Mouse (Mus musculus) kidney, postnatal 0 days (tissue): Measurements from ENCODE around the gene Micu1. TPM values are rescaled to one million over a fixed set of nuclear protein-coding genes. Genes with fewer than 3 reads are reported as not detected.

Source experiments
- ATAC-seq: fragments of 200-750 bp; cut with Nextera tagmentation; replicated peaks from 2 replicates; pipeline ENCODE4 v1.8.0; 2017; ENCODE audit warnings: low read depth, moderate number of reproducible peaks, moderate TSS enrichment, moderate library complexity; ENCODE audit not compliant: low FRiP score
- DNase-seq: peaks from one replicate; pipeline ENCODE4 v3.0.0-alpha.2; 2016; ENCODE audit warnings: low spot score
- H3K27ac ChIP-seq: fragments of 300-500 bp; sonication (generic); 2 replicates; pipeline ENCODE4 v1.5.1; 2014; ENCODE audit warnings: mild to moderate bottlenecking
- H3K27me3 ChIP-seq: fragments of 300-500 bp; sonication (generic); 2 replicates; pipeline ENCODE4 v1.6.1; 2014; ENCODE audit warnings: low read length, mixed read lengths; ENCODE audit not compliant: insufficient read depth
- H3K36me3 ChIP-seq: fragments of 300-500 bp; sonication (generic); 2 replicates; pipeline ENCODE4 v1.6.1; 2014; ENCODE audit warnings: low read length, mixed read lengths; ENCODE audit not compliant: insufficient read depth
- H3K4me1 ChIP-seq: fragments of 300-500 bp; sonication (generic); replicated peaks from 2 replicates; pipeline ENCODE4 v1.6.1; 2014; ENCODE audit warnings: antibody characterized with exemption, low read length, mixed read lengths; ENCODE audit not compliant: insufficient read depth
- H3K4me2 ChIP-seq: fragments of 300-500 bp; sonication (generic); 2 replicates; pipeline ENCODE4 v1.6.1; 2014; ENCODE audit warnings: mild to moderate bottlenecking, low read length, moderate library complexity, mixed read lengths
- H3K4me3 ChIP-seq: fragments of 300-500 bp; sonication (generic); replicated peaks from 2 replicates; pipeline ENCODE4 v1.5.1; 2014; ENCODE audit warnings: low read depth, low read length
- H3K9ac ChIP-seq: fragments of 300-500 bp; sonication (generic); 2 replicates; pipeline ENCODE4 v1.6.1; 2014; ENCODE audit warnings: low read depth, low read length
- H3K9me3 ChIP-seq: fragments of 300-500 bp; sonication (generic); replicated peaks from 2 replicates; pipeline ENCODE4 v1.6.1; 2016; ENCODE audit warnings: low read length, inconsistent platforms, mixed read lengths
- CTCF ChIP-seq: IDR thresholded peaks from 2 replicates; pipeline ENCODE4 v1.5.1; 2016; ENCODE audit warnings: antibody characterized with exemption, low read depth, mild to moderate bottlenecking, moderate library complexity
- WGBS: fragments of 180-500 bp; shearing (Covaris S2); extraction: QIAGEN DNeasy Blood & Tissue Kit; methylation state at CpG from one replicate; pipeline ENCODE4 v1.1.7; 2014; 5-methylcytosine and 5-hydroxymethylcytosine counted together
- polyA plus RNA-seq: library from polyadenylated mRNA; unstranded; fragments of >200 nt; fragmentation: Nextera tagmentation; extraction: Ambion mirVana; gene quantifications from 2 replicates; pipeline ENCODE4 v1.2.1, GENCODE M21; 2015

The Micu1 gene
- polyA plus RNA-seq, 1 experiment from 2014 or later = 60.9 TPM

DNA sequence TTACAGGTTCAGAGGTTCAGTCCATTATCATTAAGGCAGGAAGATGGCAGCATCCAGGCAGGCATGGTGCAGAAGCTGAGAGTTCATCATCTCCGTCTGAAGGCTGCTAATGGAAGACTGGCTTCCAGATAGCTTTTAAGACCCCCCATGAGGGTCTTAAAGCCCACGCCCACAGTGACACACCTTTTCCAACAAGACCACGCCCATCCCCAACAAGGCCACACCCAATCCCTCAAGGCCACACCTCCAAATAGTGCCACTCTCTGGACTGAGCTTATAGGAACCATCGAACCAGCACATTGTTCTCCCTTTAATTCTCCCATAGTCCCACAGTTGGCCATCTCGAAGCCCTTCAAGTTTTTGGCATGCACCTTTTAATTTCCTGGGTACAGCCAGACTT is 2.8 kb upstream of the Micu1 start:
- ATAC-seq (no peak), DNase-seq (no peak)
- no peaks in the 10 kb centered on the region for H3K9me3 ChIP-seq
- H3K4me2 ChIP-seq = no peak overlapping the region
- H3K4me1 ChIP-seq = peaks cover 8% of the 10 kb centered on the region; the same call in 1 of the 2 replicates
- H3K27ac ChIP-seq = no peak overlapping the region
- WGBS = 81% methylated on average over 5 of the region's 5 CpGs
- H3K4me3 ChIP-seq = no peak overlapping the region
- no peak for TF ChIP-seq CTCF
- H3K9ac ChIP-seq = no peak overlapping the region
- no peaks in the 10 kb centered on the region for H3K36me3 ChIP-seq
- H3K27me3 ChIP-seq = no peaks in the 10 kb centered on the region

DNA sequence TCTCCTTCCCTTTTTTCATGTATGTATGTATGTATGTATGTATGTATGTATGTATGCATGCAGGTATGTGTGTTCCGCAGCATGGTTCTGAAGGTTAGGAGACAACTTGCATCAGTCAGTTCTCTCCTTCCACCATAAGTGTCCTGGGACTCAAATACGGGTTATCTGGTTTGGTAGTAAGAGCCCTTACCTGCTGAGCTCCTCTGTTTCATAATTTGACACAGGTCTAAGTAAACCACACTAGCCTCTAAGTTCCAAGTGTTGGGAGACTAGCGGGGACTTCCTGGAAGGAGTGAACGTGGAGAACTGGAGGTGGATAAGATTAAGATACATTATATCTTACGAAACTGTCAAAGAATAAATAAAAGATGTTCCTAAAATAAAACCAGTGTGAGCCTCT is 472 bp upstream of the Micu1 start:
- H3K36me3 ChIP-seq = no peaks in the 10 kb centered on the region
- H3K27ac ChIP-seq = no peak overlapping the region
- WGBS = 42% methylated on average over 5 of the region's 5 CpGs
- no peaks in the 10 kb centered on the region for H3K27me3 ChIP-seq
- H3K4me2 ChIP-seq = peak overlapping the region; percentile 30
- ATAC-seq = peak; percentile 15; the same call in 1 of the 2 replicates
- H3K9me3 ChIP-seq = no peaks in the 10 kb centered on the region
- no peak for TF ChIP-seq CTCF
- peaks cover 8% of the 10 kb centered on the region; the same call in 1 of the 2 replicates for H3K4me1 ChIP-seq
- no peak overlapping the region for H3K9ac ChIP-seq
- no peak for DNase-seq
- H3K4me3 ChIP-seq = 0 out of 2 replicates have a peak overlapping the region, but pooled peaks have one; percentile 78

- Histone ChIP-seq H3K27ac (peak overlapping the region; percentile 78), H3K27me3 (no peaks in the 10 kb centered on the region), H3K9ac (peak overlapping the region; percentile 71), H3K4me1 (peaks cover 8% of the 10 kb centered on the region; the same call in 1 of the 2 replicates), H3K4me2 (peak overlapping the region; percentile 86), H3K4me3 (peak overlapping the region; percentile 78), H3K36me3 (no peaks in the 10 kb centered on the region), H3K9me3 (no peaks in the 10 kb centered on the region)
- peak; percentile 53 for DNase-seq
- WGBS = 7% methylated on average over 15 of the region's 15 CpGs
- no peak for ATAC-seq
- TF ChIP-seq CTCF = no peak
Observed at GRCm38 (mm10) chr10:59703060-59703760, 933 bp downstream of the Micu1 start.

DNA sequence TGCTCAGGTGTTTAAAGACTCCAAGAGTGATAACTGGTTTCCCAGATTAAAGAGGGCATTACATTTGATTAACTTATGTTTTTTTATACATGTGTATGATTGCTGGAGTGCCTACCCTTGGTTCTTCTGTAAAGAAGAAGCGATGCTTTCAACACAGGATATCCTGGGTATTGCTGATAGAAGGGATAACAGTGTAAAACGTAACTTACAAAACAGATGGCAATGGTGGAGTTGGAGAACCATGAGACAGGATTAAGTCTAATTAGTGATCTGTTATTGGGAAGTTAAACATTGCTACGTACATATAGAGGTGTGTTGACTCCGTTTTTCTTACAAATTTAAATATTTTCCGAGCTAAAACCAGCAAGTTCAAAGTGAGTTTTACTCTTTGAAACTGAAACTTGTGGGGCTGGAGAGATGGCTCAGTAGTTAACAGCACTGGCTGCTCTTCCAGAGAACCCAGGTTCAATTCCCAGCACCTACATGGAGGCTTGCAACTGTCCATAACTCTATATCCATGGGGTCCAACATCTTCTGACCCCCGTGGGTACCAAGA is 4.8 kb downstream of the Micu1 start:
- no peaks in the 10 kb centered on the region for H3K27me3 ChIP-seq
- TF ChIP-seq CTCF = no peak
- DNase-seq (no peak), ATAC-seq (no peak)
- WGBS = 90% methylated on average over 6 of the region's 6 CpGs
- H3K9me3 ChIP-seq = no peaks in the 10 kb centered on the region
- H3K27ac ChIP-seq = no peak overlapping the region
- H3K4me2 ChIP-seq = no peak overlapping the region
- no peaks in the 10 kb centered on the region for H3K36me3 ChIP-seq
- peaks cover 8% of the 10 kb centered on the region; the same call in 1 of the 2 replicates for H3K4me1 ChIP-seq
- no peak overlapping the region for H3K9ac ChIP-seq
- no peak overlapping the region for H3K4me3 ChIP-seq

- peaks cover 8% of the 10 kb centered on the region; the same call in 1 of the 2 replicates for H3K4me1 ChIP-seq
Observed at GRCm38 (mm10) chr10:59707595-59707994, 5.3 kb downstream of the Micu1 start.

GRCm38 (mm10) chr10:59709281-59709680 is 7.0 kb downstream of the Micu1 start:
- ATAC-seq (no peak), DNase-seq (no peak)
- Histone ChIP-seq H3K4me3 (no peak overlapping the region), H3K4me1 (no peaks in the 10 kb centered on the region), H3K27me3 (no peaks in the 10 kb centered on the region), H3K9me3 (no peaks in the 10 kb centered on the region), H3K4me2 (no peak overlapping the region), H3K27ac (no peak overlapping the region), H3K9ac (no peak overlapping the region), H3K36me3 (no peaks in the 10 kb centered on the region)
- TF ChIP-seq CTCF = no peak
- WGBS = 77% methylated on average over 7 of the region's 7 CpGs

More at GRCm38 (mm10) chr10:59707595-59707994, 5.3 kb downstream of the Micu1 start:
- ATAC-seq = no peak
- no peak for TF ChIP-seq CTCF
- Histone ChIP-seq H3K9me3 (no peaks in the 10 kb centered on the region), H3K4me3 (no peak overlapping the region), H3K27me3 (no peaks in the 10 kb centered on the region), H3K27ac (no peak overlapping the region), H3K4me2 (no peak overlapping the region), H3K36me3 (no peaks in the 10 kb centered on the region), H3K9ac (no peak overlapping the region)
- no peak for DNase-seq
- WGBS = 86% methylated on average over 2 of the region's 2 CpGs
